Mouse (Mus musculus) midbrain, embryonic 16.5 days (tissue): ENCODE results near the gene 3110040N11Rik. TPM values are rescaled to one million over a fixed set of nuclear protein-coding genes. Genes with fewer than 3 reads are reported as not detected.

Experiments used
- ATAC-seq: fragments of 200-750 bp; cut with Nextera tagmentation; 2 replicates; pipeline ENCODE4 v1.8.0; 2017; ENCODE audit warnings: moderate TSS enrichment
- H3K27ac ChIP-seq: fragments of 300-500 bp; sonication (generic); 2 replicates; pipeline ENCODE4 v1.5.1; 2014; ENCODE audit warnings: mild to moderate bottlenecking, low read length, mixed read lengths
- H3K27me3 ChIP-seq: fragments of 300-500 bp; sonication (generic); 2 replicates; pipeline ENCODE4 v1.6.1; 2014; ENCODE audit warnings: low read depth, low read length, mixed read lengths; ENCODE audit not compliant: control insufficient read depth, insufficient read depth
- H3K36me3 ChIP-seq: fragments of 300-500 bp; sonication (generic); 2 replicates; pipeline ENCODE4 v1.6.1; 2014; ENCODE audit warnings: mild to moderate bottlenecking, low read length, moderate library complexity, mixed read lengths; ENCODE audit not compliant: control insufficient read depth, insufficient read depth
- H3K4me1 ChIP-seq: fragments of 300-500 bp; sonication (generic); 2 replicates; pipeline ENCODE4 v1.6.1; 2014; ENCODE audit warnings: mild to moderate bottlenecking, low read length, mixed read lengths; ENCODE audit not compliant: control insufficient read depth, insufficient read depth
- H3K4me2 ChIP-seq: fragments of 300-500 bp; sonication (generic); 2 replicates; pipeline ENCODE4 v1.6.1; 2014; ENCODE audit warnings: mild to moderate bottlenecking, low read length, mixed read lengths
- H3K4me3 ChIP-seq: fragments of 300-500 bp; sonication (generic); 2 replicates; pipeline ENCODE4 v1.5.1; 2014; ENCODE audit warnings: low read depth, mild to moderate bottlenecking, low read length, moderate library complexity, mixed read lengths
- H3K9ac ChIP-seq: fragments of 300-500 bp; sonication (generic); 2 replicates; pipeline ENCODE4 v1.6.1; 2014; ENCODE audit warnings: low read depth, low read length, mixed read lengths
- H3K9me3 ChIP-seq: fragments of 300-500 bp; sonication (generic); replicated peaks from 2 replicates; pipeline ENCODE4 v1.6.1; 2014; ENCODE audit warnings: mild to moderate bottlenecking, low read length, mixed read lengths; ENCODE audit not compliant: control insufficient read depth, poor library complexity, severe bottlenecking
- WGBS: fragments of 180-500 bp; shearing (Covaris S2); extraction: QIAGEN DNeasy Blood & Tissue Kit; methylation state at CpG from one replicate; pipeline ENCODE4 v1.1.7; 2014; 5-methylcytosine and 5-hydroxymethylcytosine counted together
- polyA plus RNA-seq: library from polyadenylated mRNA; unstranded; fragments of >200 nt; fragmentation: Nextera tagmentation; extraction: Ambion mirVana; gene quantifications from 2 replicates; pipeline ENCODE4 v1.2.1, GENCODE M21; 2015

The 3110040N11Rik gene
- polyA plus RNA-seq, 1 experiment from 2014 or later = 58.7 TPM

GRCm38 (mm10) chr7:81824906-81825305 lies 35.6 kb upstream of the 3110040N11Rik start:
- no peak overlapping the region for H3K4me3 ChIP-seq
- H3K9me3 ChIP-seq = no peaks in the 10 kb centered on the region
- H3K4me1 ChIP-seq = peaks cover 31% of the 10 kb centered on the region
- H3K36me3 ChIP-seq = no peaks in the 10 kb centered on the region
- ATAC-seq = no peak
- WGBS = 86% methylated on average over 3 of the region's 3 CpGs
- no peaks in the 10 kb centered on the region for H3K27me3 ChIP-seq
- no peak overlapping the region; the same call in 1 of the 2 replicates for H3K4me2 ChIP-seq
- H3K9ac ChIP-seq = no peak overlapping the region
- no peak overlapping the region for H3K27ac ChIP-seq

- Histone ChIP-seq H3K4me3 (no peak overlapping the region), H3K36me3 (no peaks in the 10 kb centered on the region), H3K9me3 (no peaks in the 10 kb centered on the region), H3K4me1 (no peaks in the 10 kb centered on the region), H3K27me3 (no peaks in the 10 kb centered on the region), H3K27ac (no peak overlapping the region), H3K4me2 (no peak overlapping the region), H3K9ac (no peak overlapping the region)
- WGBS = 62% methylated on average over 5 of the region's 5 CpGs
- ATAC-seq = no peak
Observed at GRCm38 (mm10) chr7:81806067-81806466, 16.8 kb upstream of the 3110040N11Rik start.

GRCm38 (mm10) chr7:81788536-81788935 lies 742 bp downstream of the 3110040N11Rik start:
- ATAC-seq = peak; percentile 68
- Histone ChIP-seq H3K27me3 (no peaks in the 10 kb centered on the region), H3K9ac (peak overlapping the region; percentile 87), H3K4me1 (peaks cover 9% of the 10 kb centered on the region), H3K36me3 (peaks cover 7% of the 10 kb centered on the region; the same call in 1 of the 2 replicates), H3K4me2 (peak overlapping the region; percentile 83), H3K4me3 (peak overlapping the region; percentile 66), H3K9me3 (no peaks in the 10 kb centered on the region), H3K27ac (peak overlapping the region; percentile 99)
- WGBS = 4% methylated on average over 5 of the region's 5 CpGs

- H3K27ac ChIP-seq = no peak overlapping the region
- WGBS = 73% methylated on average over 10 of the region's 10 CpGs
- peak; percentile 56; the same call in 1 of the 2 replicates for ATAC-seq
Observed at GRCm38 (mm10) chr7:81777667-81778218, 11.5 kb downstream of the 3110040N11Rik start.

GRCm38 (mm10) chr7:81775325-81775724 lies 14.0 kb downstream of the 3110040N11Rik start:
- Histone ChIP-seq H3K36me3 (peaks cover 6% of the 10 kb centered on the region), H3K27ac (no peak overlapping the region), H3K4me3 (no peak overlapping the region), H3K9ac (no peak overlapping the region), H3K9me3 (0 out of 2 replicates have a peak, but pooled peaks cover under 1% of the 10 kb centered on the region), H3K4me1 (no peaks in the 10 kb centered on the region), H3K4me2 (no peak overlapping the region), H3K27me3 (no peaks in the 10 kb centered on the region)
- WGBS = 71% methylated on average over 5 of the region's 5 CpGs
- ATAC-seq = no peak

More at GRCm38 (mm10) chr7:81777667-81778218, 11.5 kb downstream of the 3110040N11Rik start:
- Histone ChIP-seq H3K9me3 (0 out of 2 replicates have a peak, but pooled peaks cover 7% of the 10 kb centered on the region), H3K4me3 (no peak overlapping the region), H3K4me1 (no peaks in the 10 kb centered on the region), H3K27me3 (no peaks in the 10 kb centered on the region), H3K9ac (no peak overlapping the region), H3K4me2 (no peak overlapping the region), H3K36me3 (peaks cover 20% of the 10 kb centered on the region)

GRCm38 (mm10) chr7:81772786-81773539 lies 16.3 kb downstream of the 3110040N11Rik start:
- 80% methylated on average over 10 of the region's 10 CpGs for WGBS
- H3K9me3 ChIP-seq = no peaks in the 10 kb centered on the region
- no peaks in the 10 kb centered on the region for H3K4me1 ChIP-seq
- no peak overlapping the region for H3K4me3 ChIP-seq
- ATAC-seq = no peak
- no peak overlapping the region for H3K4me2 ChIP-seq
- H3K9ac ChIP-seq = no peak overlapping the region
- H3K36me3 ChIP-seq = no peaks in the 10 kb centered on the region
- no peak overlapping the region for H3K27ac ChIP-seq
- H3K27me3 ChIP-seq = no peaks in the 10 kb centered on the region

- peak overlapping the region; percentile 95 for H3K4me3 ChIP-seq
- H3K36me3 ChIP-seq = no peaks in the 10 kb centered on the region
- peak overlapping the region; percentile 99 for H3K4me2 ChIP-seq
- H3K9ac ChIP-seq = peak overlapping the region; percentile 87
- ATAC-seq = peak; percentile 76
- no peaks in the 10 kb centered on the region for H3K27me3 ChIP-seq
- peak overlapping the region; percentile 88 for H3K27ac ChIP-seq
- peaks cover 23% of the 10 kb centered on the region for H3K4me1 ChIP-seq
- no peaks in the 10 kb centered on the region for H3K9me3 ChIP-seq
- 2% methylated on average over 60 of the region's 60 CpGs for WGBS
Observed at GRCm38 (mm10) chr7:81763110-81763845, 26.0 kb downstream of the 3110040N11Rik start.

- H3K27me3 ChIP-seq = no peaks in the 10 kb centered on the region
Observed at GRCm38 (mm10) chr7:81762180-81763109, 26.8 kb downstream of the 3110040N11Rik start, which contains the start of gene Ramac. Gene Ramac, plus strand, starts transcription at chr7:81762925.

More at GRCm38 (mm10) chr7:81762180-81763109, 26.8 kb downstream of the 3110040N11Rik start, which contains the start of gene Ramac:
- peak within 1 kb of the TSS; percentile 87 for H3K9ac ChIP-seq
- H3K4me2 ChIP-seq = peak within 1 kb of the TSS; percentile 99
- ATAC-seq = peak; percentile 95
- H3K4me3 ChIP-seq = peak within 1 kb of the TSS; percentile 95
- no peaks in the 10 kb centered on the region for H3K36me3 ChIP-seq
- no peaks in the 10 kb centered on the region for H3K9me3 ChIP-seq
- H3K4me1 ChIP-seq = peaks cover 23% of the 10 kb centered on the region
- H3K27ac ChIP-seq = peak within 1 kb of the TSS; percentile 88
- WGBS = under 1% methylated on average over 56 of the region's 56 CpGs
